Mouse (Mus musculus): ENCODE data around the gene Sae1.
"Not testable (repeated sequence)": the region's sequence is repeated elsewhere in the genome, so short reads cannot be mapped to it uniquely, and the experiment has no call there.

The Sae1 gene

DNA sequence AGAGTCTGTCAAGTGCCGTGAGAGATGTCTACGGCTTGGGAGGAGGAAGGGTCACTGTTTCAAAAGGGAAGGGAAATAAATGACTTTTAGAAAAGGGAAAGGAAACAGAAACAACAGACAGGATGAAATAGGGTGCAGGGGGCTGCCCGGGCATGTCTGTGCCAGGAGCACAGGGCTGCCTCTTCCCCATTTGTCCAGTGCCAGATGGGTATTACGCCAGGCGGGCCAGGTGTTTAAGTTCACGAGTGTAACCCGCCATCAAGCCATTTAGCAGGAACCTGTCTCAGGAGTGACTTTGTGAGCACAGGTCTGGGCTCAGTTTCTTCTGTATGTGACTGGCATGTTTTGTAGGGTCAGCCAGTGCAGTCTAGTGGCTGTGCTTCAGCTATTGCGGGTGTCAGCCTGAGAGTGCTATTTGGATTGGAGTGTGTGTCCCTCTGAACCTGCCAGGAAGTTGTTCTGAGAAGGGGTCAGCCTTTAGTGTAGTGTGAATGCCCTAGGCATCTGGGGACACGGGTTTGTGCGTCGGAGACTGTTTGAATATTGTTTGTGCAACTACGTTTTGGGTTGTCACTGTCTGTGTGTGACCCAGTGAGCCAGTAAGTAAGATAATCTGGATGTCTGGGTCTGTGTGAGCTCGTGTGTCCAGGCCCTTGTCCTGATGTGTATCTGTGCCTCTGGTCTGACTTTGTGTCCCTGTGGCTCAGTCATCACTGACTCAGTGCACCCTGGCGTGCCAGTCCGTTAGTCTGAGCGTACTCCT lies 78.9 kb downstream of the Sae1 start:
- no peak for DNase-seq

- not testable (repeated sequence) for DNase-seq
Measured at GRCm38 (mm10) chr7:16308093-16308492, 79.5 kb downstream of the Sae1 start, which contains the start of gene Bbc3. Gene Bbc3 (plus strand): TSS chr7:16308393.

DNA sequence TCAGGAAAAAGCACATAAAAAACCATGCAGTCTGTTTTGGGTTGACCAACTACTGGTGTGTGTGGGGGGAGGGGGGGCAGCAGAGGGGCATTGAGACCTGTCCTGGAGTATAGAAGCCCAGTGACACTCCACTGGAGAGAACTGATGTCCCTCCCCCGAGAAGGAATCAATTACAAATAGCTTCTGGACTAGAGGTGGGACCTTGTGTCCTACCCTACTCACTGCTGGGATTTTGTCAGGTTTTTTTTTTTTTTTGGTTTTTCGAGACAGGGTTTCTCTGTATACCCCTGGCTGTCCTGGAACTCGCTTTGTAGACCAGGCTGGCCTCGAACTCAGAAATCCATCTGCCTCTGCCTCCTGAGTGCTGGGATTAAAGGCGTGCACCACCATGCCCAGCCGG lies 80.5 kb downstream of the Sae1 start:
- not testable (repeated sequence) for DNase-seq

GRCm38 (mm10) chr7:16299419-16300035 lies 88.1 kb downstream of the Sae1 start:
- DNase-seq: peak; percentile 66

- DNase-seq: no peak
Measured at GRCm38 (mm10) chr7:16298927-16299326, 88.7 kb downstream of the Sae1 start.

DNA sequence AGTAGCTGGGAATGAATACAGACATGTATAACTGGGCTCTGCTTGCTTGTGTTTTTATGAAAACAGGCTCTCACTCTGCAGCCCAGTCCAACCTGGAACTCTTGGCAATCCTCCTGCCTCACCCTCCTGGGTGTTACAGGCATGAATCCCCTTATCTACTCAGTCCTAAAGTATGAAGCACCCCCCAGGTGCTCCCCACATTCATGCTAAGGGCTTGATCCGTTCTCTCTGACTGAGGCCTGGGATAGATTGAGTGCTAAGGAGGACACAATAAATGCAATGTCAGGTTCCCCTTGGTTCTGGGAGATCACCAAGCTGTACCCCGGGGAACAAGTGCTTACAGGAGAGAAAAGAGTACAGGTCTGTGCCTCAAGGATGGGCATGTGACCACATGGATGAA lies 90.0 kb downstream of the Sae1 start:
- DNase-seq: no peak

GRCm38 (mm10) chr7:16296766-16297390 lies 90.7 kb downstream of the Sae1 start:
- DNase-seq: peak; percentile 89

DNA sequence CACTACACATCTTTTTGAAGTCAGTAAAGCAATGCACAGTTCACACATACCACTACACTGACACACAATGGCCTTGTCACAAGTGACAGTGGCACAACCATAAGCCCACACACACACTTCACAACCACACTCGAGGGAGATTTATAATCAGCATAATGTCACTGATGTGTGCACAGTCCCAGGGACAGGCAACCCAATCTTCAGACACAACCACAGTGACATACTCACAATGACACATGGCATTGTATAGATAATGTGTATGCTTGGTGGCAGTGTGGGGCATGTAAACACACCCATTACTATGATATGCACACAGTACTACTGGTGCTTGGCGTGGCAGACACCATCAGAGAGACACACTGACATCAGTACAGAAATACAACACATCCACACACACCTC lies 91.5 kb downstream of the Sae1 start:
- no peak for DNase-seq

DNA sequence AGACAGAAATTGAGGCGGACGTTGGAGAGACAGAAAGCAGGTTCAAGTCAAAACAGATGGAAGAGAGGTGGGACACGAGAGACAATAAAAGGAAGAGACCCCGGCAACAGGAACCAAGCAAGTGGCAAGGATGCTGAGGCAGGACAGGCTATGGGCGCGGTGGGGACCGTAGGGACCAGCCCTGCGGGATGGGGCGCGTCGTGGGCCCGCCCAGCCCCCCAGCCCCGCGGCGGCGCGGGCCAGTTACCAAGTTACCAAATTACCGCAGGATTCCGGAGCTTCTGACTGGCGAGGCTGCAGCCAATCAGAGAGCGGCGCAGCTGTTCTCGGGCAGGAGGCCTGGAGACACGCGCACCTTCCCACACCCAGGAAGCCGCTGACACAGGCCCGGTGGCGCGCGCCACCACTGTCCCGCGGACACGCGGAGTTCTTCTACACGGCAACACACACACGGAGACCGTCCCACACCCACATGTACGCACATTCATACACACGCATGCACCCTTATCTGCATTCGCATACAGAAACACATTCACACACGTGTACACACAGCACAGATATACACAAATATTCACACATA lies 92.2 kb downstream of the Sae1 start:
- DNase-seq: peak; percentile 80

- DNase-seq: peak; percentile 96
Measured at GRCm38 (mm10) chr7:16294837-16295236, 92.8 kb downstream of the Sae1 start.

GRCm38 (mm10) chr7:16294346-16294745 lies 93.3 kb downstream of the Sae1 start:
- peak; percentile 53 for DNase-seq

DNA sequence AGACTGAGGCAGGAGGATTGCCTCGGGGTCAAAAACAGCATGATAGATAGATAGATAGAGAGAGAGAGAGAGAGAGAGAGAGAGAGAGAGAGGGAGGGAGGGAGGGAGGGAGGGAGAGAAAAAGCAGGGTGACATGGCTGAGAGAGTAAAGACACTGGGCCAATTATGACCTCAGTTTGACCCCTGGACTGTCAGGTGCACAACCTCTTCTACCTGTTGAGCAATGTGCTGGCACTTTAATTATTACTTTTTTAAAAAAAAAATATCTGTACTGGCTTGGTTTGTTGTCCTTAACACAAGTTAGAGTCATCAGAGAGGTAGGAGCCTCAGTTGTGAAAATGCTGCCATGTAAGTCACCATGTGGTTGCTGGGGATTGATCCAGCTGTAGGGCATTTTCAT lies 99.8 kb downstream of the Sae1 start:
- no peak for DNase-seq

DNA sequence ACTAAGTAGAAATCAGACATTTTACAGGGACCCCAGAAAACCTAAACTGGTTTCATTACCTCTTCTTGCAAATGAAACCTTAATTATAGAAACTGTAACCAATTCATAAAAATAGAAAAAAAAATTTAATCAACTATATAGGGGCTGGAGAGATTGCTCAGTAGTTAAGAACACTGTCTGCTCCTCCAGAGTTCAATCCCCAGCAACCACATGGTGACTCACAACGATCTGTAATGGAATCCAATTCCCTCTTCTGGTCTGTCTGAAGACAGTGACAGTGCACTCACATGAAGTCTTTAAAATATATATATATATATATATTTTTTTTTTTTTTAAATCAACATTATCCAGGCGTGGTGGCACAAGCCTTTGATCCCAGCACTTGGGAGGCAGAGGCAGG lies 100.6 kb downstream of the Sae1 start:
- DNase-seq: no peak

- peak; percentile 99 for DNase-seq
Measured at GRCm38 (mm10) chr7:16286026-16286961, 101.3 kb downstream of the Sae1 start, which contains the start of gene Ccdc9. Gene Ccdc9 (minus strand): TSS chr7:16286795.

- peak; percentile 64 for DNase-seq
Measured at GRCm38 (mm10) chr7:16285450-16286025, 102.1 kb downstream of the Sae1 start.

GRCm38 (mm10) chr7:16284904-16285303 lies 102.7 kb downstream of the Sae1 start:
- DNase-seq: no peak

DNA sequence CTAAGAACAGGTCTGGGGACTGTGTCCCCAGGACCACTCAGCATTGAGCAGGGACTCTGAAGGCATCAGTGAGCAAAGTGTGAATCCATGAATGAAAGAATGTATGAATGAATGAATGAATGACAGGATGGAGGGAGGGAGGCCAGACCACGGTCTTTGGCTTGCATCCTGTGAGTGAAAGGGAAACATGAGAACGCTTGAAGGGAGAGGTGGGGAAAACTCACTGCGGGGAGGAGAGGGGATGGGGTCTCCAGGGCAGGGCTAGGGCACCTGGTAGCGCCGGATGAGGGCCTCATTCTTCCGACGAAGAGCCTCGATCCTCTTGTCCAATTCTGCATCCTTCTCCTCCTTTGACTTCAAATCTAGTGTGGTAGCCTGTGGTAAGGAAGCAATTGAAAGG lies 103.6 kb downstream of the Sae1 start:
- DNase-seq: no peak

- no peak for DNase-seq
Measured at GRCm38 (mm10) chr7:16282334-16282733, 105.3 kb downstream of the Sae1 start.

DNA sequence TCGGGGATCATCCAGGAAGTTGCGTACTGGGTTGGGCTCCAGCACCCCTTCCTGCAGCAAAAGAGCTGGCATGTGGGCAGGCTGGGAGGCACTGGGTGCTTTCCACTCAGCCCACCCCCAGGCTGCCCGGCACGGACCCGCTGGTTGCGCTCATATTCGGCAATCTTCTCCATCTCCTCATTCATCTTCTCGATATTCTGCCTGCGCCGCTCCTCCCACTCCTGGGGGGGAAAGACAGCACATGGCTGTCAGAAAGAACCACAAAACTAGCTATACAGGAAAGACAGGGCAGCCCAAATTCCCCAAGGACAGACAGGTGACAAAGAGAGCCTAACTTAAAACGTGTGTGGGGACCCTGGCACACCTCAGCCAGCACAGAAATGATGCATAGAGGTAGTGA lies 106.9 kb downstream of the Sae1 start:
- DNase-seq: no peak

DNA sequence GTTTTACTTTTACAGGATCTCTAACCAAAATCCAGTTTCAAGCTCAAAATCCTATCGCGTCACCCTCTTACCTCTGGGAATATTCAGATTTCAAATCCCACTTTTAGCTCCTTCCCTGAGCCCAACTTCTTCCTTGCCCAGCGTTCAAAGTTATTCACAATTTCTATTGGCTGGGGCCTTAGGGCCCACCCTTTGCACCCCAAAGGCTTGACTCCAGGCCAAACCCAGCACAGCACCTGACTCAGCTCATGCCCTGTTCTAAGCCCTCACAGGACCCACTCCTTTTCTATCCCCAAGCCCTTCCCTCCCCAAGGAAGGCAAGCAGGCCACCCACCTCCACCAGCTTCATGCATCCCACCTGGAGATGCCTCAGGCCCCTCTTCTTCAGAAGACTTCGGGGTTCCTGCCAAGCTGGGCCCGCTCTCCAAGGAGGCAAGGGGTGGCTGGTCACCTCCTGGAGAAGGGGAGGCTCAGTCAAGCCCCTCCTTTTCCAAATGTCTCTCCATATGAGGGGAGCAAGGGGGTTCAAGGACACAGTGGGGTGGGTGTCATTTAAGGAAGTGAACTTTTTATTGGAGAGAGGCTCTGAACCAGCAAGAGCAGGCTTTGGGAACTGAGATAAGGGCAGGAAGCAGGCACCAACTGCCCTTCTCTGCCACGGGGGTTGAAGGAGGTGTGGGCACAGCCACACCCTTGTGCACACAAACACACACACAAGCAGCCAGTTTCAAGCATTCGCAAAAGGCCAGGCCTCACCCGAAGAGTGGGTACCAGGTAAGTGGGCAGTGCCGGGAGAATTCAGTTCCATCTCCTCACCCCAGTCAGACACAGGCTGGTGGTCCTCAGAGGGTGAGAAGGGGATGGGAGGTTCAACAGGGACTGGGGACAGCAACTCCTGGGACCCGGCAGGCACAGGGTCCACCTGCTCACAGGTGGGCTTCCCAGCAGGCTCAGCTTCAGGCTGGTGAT lies 112.4 kb downstream of the Sae1 start:
- no peak for DNase-seq

GRCm38 (mm10) chr7:16273766-16274140 lies 113.9 kb downstream of the Sae1 start:
- DNase-seq: peak; percentile 90

Measured in thymus, postnatal 25 days (tissue).